Mouse (Mus musculus): ENCODE measurements at regions not wholly inside any gene's neighbourhood (a gene's known extent, or its start where the extent isn't known, plus 50 kb on each side); places are given as distances from the start of the nearest gene placed in this dataset.

DNA sequence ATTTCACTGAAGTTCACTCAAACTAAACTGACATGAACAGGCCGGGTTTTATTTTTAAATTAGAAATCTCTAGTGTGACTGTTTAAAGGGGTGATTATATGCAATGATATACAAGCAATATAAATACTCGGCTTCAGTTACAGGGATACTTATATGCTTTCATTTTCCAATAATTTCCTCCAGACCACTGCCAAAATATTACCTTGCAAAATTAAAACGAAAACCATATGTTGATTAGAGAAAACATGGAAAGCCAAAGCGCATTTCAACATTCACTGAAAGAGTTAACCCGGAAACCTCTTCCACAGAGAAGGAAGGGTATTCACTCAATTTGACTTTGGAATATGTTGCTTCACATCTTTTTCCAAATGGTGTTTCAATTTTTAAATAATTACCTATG is 242.4 kb downstream of the Fign start:
- H3K4me3 ChIP-seq = no peak overlapping the region
- no peaks in the 10 kb centered on the region for H3K36me3 ChIP-seq (ENCODE audit: control insufficient read depth, insufficient read depth)
- H3K79me2 ChIP-seq (ENCODE audit: control insufficient read depth, insufficient read depth) = no peaks in the 10 kb centered on the region
- TF ChIP-seq MYOG (IDR thresholded peaks at IDR 0.05; ENCODE audit: control insufficient read depth in 1 of 3, insufficient read depth in 1 of 3, insufficient read length in 2 of 3, low read depth in 2 of 3) = no peak
- no peak for TF ChIP-seq MAX (IDR thresholded peaks at IDR 0.05; ENCODE audit: low read depth)
- no peak for TF ChIP-seq CEBPB (IDR thresholded peaks at IDR 0.05; ENCODE audit: insufficient read depth, poor library complexity, severe bottlenecking)
- no peak for TF ChIP-seq MYOD1 (IDR thresholded peaks at IDR 0.05; ENCODE audit: control insufficient read depth in 1 of 3, insufficient read length in 2 of 3, low read depth in 2 of 3)
- no peak for TF ChIP-seq POLR2A (IDR thresholded peaks at IDR 0.05; ENCODE audit: insufficient read length, low read depth)
- TF ChIP-seq TCF12 (IDR thresholded peaks at IDR 0.05; ENCODE audit: insufficient read depth, poor library complexity, severe bottlenecking) = no peak
- H3ac ChIP-seq (ENCODE audit: control insufficient read depth, insufficient read length) = no peak overlapping the region
- H3K4me2 ChIP-seq (ENCODE audit: low read depth) = no peak overlapping the region
- no peaks in the 10 kb centered on the region for H3K27me3 ChIP-seq (ENCODE audit: control insufficient read depth, insufficient read depth, insufficient read length)

DNA sequence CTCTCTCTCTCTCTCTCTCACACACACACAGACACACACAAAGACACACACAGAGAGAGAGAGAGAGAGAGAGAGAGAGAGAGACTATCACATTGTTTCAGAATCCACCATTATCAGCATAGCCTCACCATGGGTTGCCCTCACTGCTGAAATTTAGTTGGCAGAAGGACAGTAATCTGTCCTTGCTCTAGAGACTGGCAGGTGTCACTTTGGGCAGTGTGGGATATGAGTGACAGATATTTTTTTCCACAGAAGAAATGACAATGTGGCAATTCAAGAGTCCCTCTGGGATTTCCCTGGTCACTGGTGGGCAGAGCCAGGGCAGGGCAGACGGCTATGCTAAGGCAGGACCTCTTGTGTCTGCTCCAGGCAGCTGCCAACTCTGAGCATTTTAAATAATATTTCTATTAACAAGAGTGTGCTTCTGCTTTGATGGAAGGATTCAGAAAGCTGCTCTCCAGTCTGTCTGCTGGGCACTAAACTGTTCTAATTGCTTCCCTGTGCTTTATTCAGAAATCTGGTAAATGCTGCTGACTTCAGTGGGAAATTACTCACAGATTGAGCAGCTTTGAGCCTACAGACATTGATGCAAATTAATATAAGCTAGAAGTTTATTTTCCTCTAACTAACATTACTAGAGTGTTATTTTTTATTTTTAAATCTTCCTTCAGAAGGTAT is 243.5 kb downstream of the Fign start:
- Histone ChIP-seq H3K27me3 (ENCODE audit: control insufficient read depth, insufficient read depth, insufficient read length) (no peaks in the 10 kb centered on the region), H3ac (ENCODE audit: control insufficient read depth, insufficient read length) (no peak overlapping the region), H3K79me2 (ENCODE audit: control insufficient read depth, insufficient read depth) (no peaks in the 10 kb centered on the region), H3K36me3 (ENCODE audit: control insufficient read depth, insufficient read depth) (no peaks in the 10 kb centered on the region), H3K4me2 (ENCODE audit: low read depth) (no peak overlapping the region), H3K4me3 (no peak overlapping the region)
- TF ChIP-seq SRF (IDR thresholded peaks at IDR 0.05; ENCODE audit: control insufficient read depth, insufficient read length, low read depth) (no peak), REST (IDR thresholded peaks at IDR 0.05; ENCODE audit: insufficient read depth, insufficient read length) (no peak), USF1 (IDR thresholded peaks at IDR 0.05; ENCODE audit: low read depth) (no peak), POLR2AphosphoS2 (IDR thresholded peaks at IDR 0.05; ENCODE audit: insufficient read length, low read depth) (no peak), MAX (IDR thresholded peaks at IDR 0.05; ENCODE audit: low read depth) (no peak), MYOD1 (IDR thresholded peaks at IDR 0.05; ENCODE audit: control insufficient read depth in 1 of 3, insufficient read length in 2 of 3, low read depth in 2 of 3) (no peak), CEBPB (IDR thresholded peaks at IDR 0.05; ENCODE audit: insufficient read depth, poor library complexity, severe bottlenecking) (no peak), E2F4 (IDR thresholded peaks at IDR 0.05; ENCODE audit: insufficient read depth) (no peak), POLR2A (IDR thresholded peaks at IDR 0.05; ENCODE audit: insufficient read length, low read depth) (no peak), TCF3 (IDR thresholded peaks at IDR 0.05; ENCODE audit: insufficient read length, low read depth) (no peak), MYOG (IDR thresholded peaks at IDR 0.05; ENCODE audit: control insufficient read depth in 1 of 3, insufficient read depth in 1 of 3, insufficient read length in 2 of 3, low read depth in 2 of 3) (no peak), TCF12 (IDR thresholded peaks at IDR 0.05; ENCODE audit: insufficient read depth, poor library complexity, severe bottlenecking) (no peak)

DNA sequence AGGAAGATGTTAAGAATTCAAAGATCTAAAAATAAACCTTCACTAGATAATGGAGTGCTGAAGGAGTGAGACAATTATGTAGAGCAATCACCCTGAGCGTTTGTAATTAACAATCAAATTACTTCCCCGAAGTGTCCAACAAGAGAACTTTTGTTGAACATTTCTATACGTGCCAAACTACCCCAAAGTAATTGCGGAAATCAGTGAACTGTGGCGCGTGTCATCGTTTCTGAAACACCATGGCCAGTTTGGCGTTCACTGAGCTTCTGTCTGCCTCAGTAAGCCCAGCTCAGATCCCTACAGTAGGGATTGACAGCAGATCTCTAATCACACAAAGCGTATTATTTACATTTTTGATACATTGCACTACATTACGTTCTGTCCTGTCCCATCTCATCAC is 244.6 kb downstream of the Fign start:
- Histone ChIP-seq H3K4me2 (ENCODE audit: low read depth) (no peak overlapping the region), H3K36me3 (ENCODE audit: control insufficient read depth, insufficient read depth) (no peaks in the 10 kb centered on the region), H3ac (ENCODE audit: control insufficient read depth, insufficient read length) (no peak overlapping the region), H3K4me3 (no peak overlapping the region), H3K79me2 (ENCODE audit: control insufficient read depth, insufficient read depth) (no peaks in the 10 kb centered on the region), H3K27me3 (ENCODE audit: control insufficient read depth, insufficient read depth, insufficient read length) (no peaks in the 10 kb centered on the region)
- TF ChIP-seq E2F4 (IDR thresholded peaks at IDR 0.05; ENCODE audit: insufficient read depth) = no peak
- TF ChIP-seq MAX (IDR thresholded peaks at IDR 0.05; ENCODE audit: low read depth) = no peak

GRCm38 (mm10) chr2:63852287-63852686 is 245.6 kb downstream of the Fign start:
- H3K4me3 ChIP-seq = no peak overlapping the region
- H3K36me3 ChIP-seq (ENCODE audit: control insufficient read depth, insufficient read depth) = no peaks in the 10 kb centered on the region
- no peaks in the 10 kb centered on the region for H3K27me3 ChIP-seq (ENCODE audit: control insufficient read depth, insufficient read depth, insufficient read length)
- H3K4me2 ChIP-seq (ENCODE audit: low read depth) = no peak overlapping the region
- no peaks in the 10 kb centered on the region for H3K79me2 ChIP-seq (ENCODE audit: control insufficient read depth, insufficient read depth)
- TF ChIP-seq SRF (IDR thresholded peaks at IDR 0.05; ENCODE audit: control insufficient read depth, insufficient read length, low read depth) (no peak), MYOD1 (IDR thresholded peaks at IDR 0.05; ENCODE audit: control insufficient read depth in 1 of 3, insufficient read length in 2 of 3, low read depth in 2 of 3) (no peak), E2F4 (IDR thresholded peaks at IDR 0.05; ENCODE audit: insufficient read depth) (no peak), POLR2A (IDR thresholded peaks at IDR 0.05; ENCODE audit: insufficient read length, low read depth) (no peak), POLR2AphosphoS2 (IDR thresholded peaks at IDR 0.05; ENCODE audit: insufficient read length, low read depth) (no peak)
- no peak overlapping the region for H3ac ChIP-seq (ENCODE audit: control insufficient read depth, insufficient read length)

DNA sequence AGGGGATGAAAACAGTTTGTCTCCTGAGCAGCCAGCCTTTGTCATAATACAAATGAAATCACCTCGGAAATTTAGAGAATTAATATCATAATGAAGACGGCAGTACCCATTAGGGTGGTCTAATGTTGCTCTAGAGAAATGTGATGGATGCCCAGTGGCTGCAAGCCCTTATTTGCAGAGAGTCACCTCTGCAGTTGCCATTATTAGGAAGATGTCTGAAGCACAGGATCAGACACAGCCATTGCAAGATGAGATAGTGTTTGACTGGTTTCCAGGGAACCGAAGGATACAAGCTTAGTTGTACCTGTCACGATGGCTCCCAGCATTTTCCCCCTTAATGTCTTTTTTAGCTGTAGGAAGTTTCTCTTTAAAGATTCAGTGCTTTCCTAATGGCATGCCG is 247.8 kb downstream of the Fign start:
- no peak overlapping the region for H3K4me3 ChIP-seq
- H3K36me3 ChIP-seq (ENCODE audit: control insufficient read depth, insufficient read depth) = no peaks in the 10 kb centered on the region
- H3K27me3 ChIP-seq (ENCODE audit: control insufficient read depth, insufficient read depth, insufficient read length) = no peaks in the 10 kb centered on the region
- H3K79me2 ChIP-seq (ENCODE audit: control insufficient read depth, insufficient read depth) = no peaks in the 10 kb centered on the region
- H3ac ChIP-seq (ENCODE audit: control insufficient read depth, insufficient read length) = no peak overlapping the region
- TF ChIP-seq TCF12 (IDR thresholded peaks at IDR 0.05; ENCODE audit: insufficient read depth, poor library complexity, severe bottlenecking) = no peak
- H3K4me2 ChIP-seq (ENCODE audit: low read depth) = no peak overlapping the region

GRCm38 (mm10) chr2:63849486-63849885 is 248.4 kb downstream of the Fign start:
- H3ac ChIP-seq (ENCODE audit: control insufficient read depth, insufficient read length) = no peak overlapping the region
- H3K79me2 ChIP-seq (ENCODE audit: control insufficient read depth, insufficient read depth) = no peaks in the 10 kb centered on the region
- H3K4me3 ChIP-seq = no peak overlapping the region
- H3K4me2 ChIP-seq (ENCODE audit: low read depth) = no peak overlapping the region
- no peaks in the 10 kb centered on the region for H3K36me3 ChIP-seq (ENCODE audit: control insufficient read depth, insufficient read depth)
- TF ChIP-seq E2F4 (IDR thresholded peaks at IDR 0.05; ENCODE audit: insufficient read depth) (no peak), REST (IDR thresholded peaks at IDR 0.05; ENCODE audit: insufficient read depth, insufficient read length) (no peak), MYOD1 (IDR thresholded peaks at IDR 0.05; ENCODE audit: control insufficient read depth in 1 of 3, insufficient read length in 2 of 3, low read depth in 2 of 3) (no peak), USF1 (IDR thresholded peaks at IDR 0.05; ENCODE audit: low read depth) (no peak), SRF (IDR thresholded peaks at IDR 0.05; ENCODE audit: control insufficient read depth, insufficient read length, low read depth) (no peak), POLR2AphosphoS2 (IDR thresholded peaks at IDR 0.05; ENCODE audit: insufficient read length, low read depth) (no peak), TCF3 (IDR thresholded peaks at IDR 0.05; ENCODE audit: insufficient read length, low read depth) (no peak), POLR2A (IDR thresholded peaks at IDR 0.05; ENCODE audit: insufficient read length, low read depth) (no peak), CEBPB (IDR thresholded peaks at IDR 0.05; ENCODE audit: insufficient read depth, poor library complexity, severe bottlenecking) (no peak), MYOG (IDR thresholded peaks at IDR 0.05; ENCODE audit: control insufficient read depth in 1 of 3, insufficient read depth in 1 of 3, insufficient read length in 2 of 3, low read depth in 2 of 3) (no peak), TCF12 (IDR thresholded peaks at IDR 0.05; ENCODE audit: insufficient read depth, poor library complexity, severe bottlenecking) (no peak), MAX (IDR thresholded peaks at IDR 0.05; ENCODE audit: low read depth) (no peak)
- no peaks in the 10 kb centered on the region for H3K27me3 ChIP-seq (ENCODE audit: control insufficient read depth, insufficient read depth, insufficient read length)

All from myocyte (in vitro differentiated cells).